Mouse (Mus musculus) left cerebral cortex, postnatal 36 days (tissue): ENCODE data around the gene Nfkbia. TPM values are rescaled to one million over a fixed set of nuclear protein-coding genes. Genes with fewer than 3 reads are reported as not detected.

Experiments used
- DNase-seq, 2 experiments: peaks; one replicate each; pipeline ENCODE4 v3.0.0; 2021 to 2022; ENCODE audit warnings: low spot score in 2 of 2, mixed read lengths in 1 of 2
- intact Hi-C: fragments of 180-260 bp; cut with DNase I; formaldehyde crosslinking; loops from one replicate; pipeline ENCODE4 v1.15.1; 2025
- total RNA-seq, 2 experiments: library from RNA; stranded (reverse); gene quantifications; 2 replicates each; pipeline ENCODE4 v1.2.3; 2021

Nfkbia gene
- total RNA-seq = 10 to 100 TPM; 27.5 to 33.9 TPM

- intact Hi-C loops = loop anchor here (1.0 to 5.0 kb wide), 2 partner anchors 45 to 94 kb away; no protein-coding TSS in a partner anchor
- DNase-seq = peak; percentile 91 to 92
These were observed at the start of gene Nfkbia for GRCm38 (mm10) chr12:55492184-55492898. Gene Nfkbia (minus strand): TSS chr12:55492647.

GRCm38 (mm10) chr12:55539157-55539556 lies 46.7 kb upstream of the Nfkbia start:
- DNase-seq = no peak
- intact Hi-C loops = no loop called here

- intact Hi-C loops = no loop called here
- DNase-seq = no peak
These were observed 46.0 kb upstream of the Nfkbia start for GRCm38 (mm10) chr12:55538328-55538971.

- no peak for DNase-seq
- intact Hi-C loops = no loop called here
These were observed 45.3 kb upstream of the Nfkbia start for GRCm38 (mm10) chr12:55537742-55538141.

- no peak for DNase-seq
- intact Hi-C loops = no loop called here
These were observed 44.2 kb upstream of the Nfkbia start for GRCm38 (mm10) chr12:55536537-55537135.

- DNase-seq = no peak
- intact Hi-C loops = no loop called here
These were observed 34.7 kb upstream of the Nfkbia start for GRCm38 (mm10) chr12:55526983-55527752.

GRCm38 (mm10) chr12:55518061-55518738 lies 25.8 kb upstream of the Nfkbia start:
- peak in 1 of 2 experiments; percentile 15 for DNase-seq
- intact Hi-C loops = no loop called here

GRCm38 (mm10) chr12:55508817-55509216 lies 16.4 kb upstream of the Nfkbia start:
- intact Hi-C loops = loop anchor here (10.0 kb wide), 1 partner anchor 326 kb away; the partner anchor contains the start of gene Brms1l
- no peak for DNase-seq

GRCm38 (mm10) chr12:55507332-55507935 lies 15.0 kb upstream of the Nfkbia start:
- intact Hi-C loops = loop anchor here (10.0 kb wide), 1 partner anchor 327 kb away; the partner anchor contains the start of gene Brms1l
- no peak for DNase-seq

GRCm38 (mm10) chr12:55506029-55506330 lies 13.5 kb upstream of the Nfkbia start:
- intact Hi-C loops = loop anchor here (10.0 kb wide), 1 partner anchor 329 kb away; the partner anchor contains the start of gene Brms1l
- peak in 1 of 2 experiments; percentile 38 for DNase-seq

- DNase-seq = no peak
- intact Hi-C loops = loop anchor here (10.0 kb wide), 1 partner anchor 329 kb away; the partner anchor contains the start of gene Brms1l
These were observed 13.0 kb upstream of the Nfkbia start for GRCm38 (mm10) chr12:55505314-55506028.

GRCm38 (mm10) chr12:55499031-55499430 lies 6.6 kb upstream of the Nfkbia start:
- DNase-seq = peak; percentile 55 to 73
- intact Hi-C loops = loop anchor here (1.0 to 5.0 kb wide), 2 partner anchors 127 to 144 kb away; no protein-coding TSS in a partner anchor

GRCm38 (mm10) chr12:55497737-55498136 lies 5.3 kb upstream of the Nfkbia start:
- intact Hi-C loops = loop anchor here (5.0 kb wide), 1 partner anchor 125 kb away; no protein-coding TSS in a partner anchor
- no peak for DNase-seq

- intact Hi-C loops = loop anchor here (1.0 to 5.0 kb wide), 2 partner anchors 124 to 181 kb away; no protein-coding TSS in a partner anchor
- DNase-seq = no peak
These were observed 3.6 kb upstream of the Nfkbia start for GRCm38 (mm10) chr12:55495902-55496605.

GRCm38 (mm10) chr12:55495114-55495901 lies 2.9 kb upstream of the Nfkbia start:
- intact Hi-C loops = loop anchor here (1.0 to 5.0 kb wide), 2 partner anchors 123 to 180 kb away; no protein-coding TSS in a partner anchor
- DNase-seq = peak in 1 of 2 experiments; percentile 55

GRCm38 (mm10) chr12:55493381-55493780 lies 934 bp upstream of the Nfkbia start:
- intact Hi-C loops = loop anchor here (5.0 kb wide), 1 partner anchor 46 kb away; no protein-coding TSS in a partner anchor
- DNase-seq = no peak
